Mouse (Mus musculus) heart, postnatal 14 days (tissue): Measurements from ENCODE around the gene Nbas. TPM values are rescaled to one million over a fixed set of nuclear protein-coding genes. Genes with fewer than 3 reads are reported as not detected.

Experiments used
- DNase-seq, 2 experiments: peaks; one replicate each; pipeline ENCODE4 v3.0.0; 2021 to 2022
- intact Hi-C: fragments of 180-260 bp; cut with DNase I; formaldehyde crosslinking; loops from one replicate; pipeline ENCODE4 v1.15.1; 2025
- long read RNA-seq, 2 experiments: library from polyadenylated mRNA; stranded (forward); transcript quantifications; one replicate each; pipeline ENCODE4 v2.0.0; 2021
- total RNA-seq, 2 experiments: library from RNA; stranded (reverse); gene quantifications; 2 replicates each; pipeline ENCODE4 v1.2.3; 2021

Gene Nbas
- 10 to 100 TPM; 23.0 to 23.4 TPM for total RNA-seq
- long read RNA-seq, experiment 1, full-length matches to known transcripts, result 2 of 12 reads
- long read RNA-seq, experiment 1, partial matches to known transcripts, result 9 of 12 reads
- long read RNA-seq, experiment 1, other reads (novel, unspliced or antisense), result 1 of 12 reads
- long read RNA-seq, experiment 2, full-length matches to known transcripts, result 1 of 11 reads
- long read RNA-seq, experiment 2, partial matches to known transcripts, result 6 of 11 reads
- long read RNA-seq, experiment 2, other reads (novel, unspliced or antisense), result 4 of 11 reads

DNA sequence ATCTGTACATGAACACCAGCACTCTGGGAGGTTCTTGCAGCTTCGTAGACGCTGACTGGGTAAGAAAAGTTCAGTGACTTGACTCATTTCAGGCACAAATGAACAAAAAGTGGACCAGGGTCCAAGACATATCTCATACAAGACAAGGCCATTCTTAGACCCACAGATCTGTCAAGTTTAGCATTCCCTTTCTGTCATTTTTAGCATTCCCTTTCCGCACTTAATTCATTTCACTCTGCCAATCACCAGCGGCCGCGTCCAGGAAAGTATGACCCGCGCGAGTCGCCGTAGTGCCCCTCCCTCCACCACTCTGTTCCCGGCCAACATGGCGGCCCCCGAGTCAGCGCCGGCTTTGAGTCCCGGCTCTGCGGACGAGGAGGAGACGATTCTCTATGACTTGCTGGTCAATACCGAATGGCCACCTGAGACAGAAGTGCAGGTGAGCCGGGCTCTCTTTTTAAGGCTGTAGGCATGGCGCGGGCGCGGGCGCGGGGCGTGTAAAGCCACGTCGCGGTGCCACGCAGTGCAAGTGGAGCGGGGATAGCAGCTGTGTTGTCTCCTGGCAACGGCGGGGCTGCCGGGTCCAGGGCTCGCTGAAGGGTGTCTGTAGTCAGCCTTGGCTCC is at the start of gene Nbas:
Gene Nbas (plus strand): TSS at position 308 of the 624 bp plus-strand sequence.
- DNase-seq, result peak; percentile 85 to 87
- intact Hi-C loops, result no loop called here

DNA sequence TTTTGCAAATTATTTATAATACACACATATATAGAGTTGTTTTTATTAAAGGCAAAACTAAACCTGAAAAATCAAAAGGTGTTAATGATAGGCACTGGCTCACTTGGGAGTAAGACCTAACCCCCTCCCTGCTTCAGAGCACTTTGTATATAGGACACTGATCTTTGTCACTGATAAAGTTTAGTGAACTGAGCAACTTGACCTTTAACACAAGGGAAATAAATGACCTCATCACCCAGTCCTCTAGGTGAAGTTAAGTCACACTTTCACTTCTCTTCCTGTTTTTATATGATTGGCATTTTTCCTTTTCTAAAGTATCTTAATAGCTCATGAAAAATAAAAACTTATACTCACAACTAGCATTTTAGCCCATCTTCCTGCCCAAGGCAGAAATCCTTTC is 26.5 kb upstream of the Nbas start:
- intact Hi-C loops, result no loop called here
- no peak for DNase-seq

DNA sequence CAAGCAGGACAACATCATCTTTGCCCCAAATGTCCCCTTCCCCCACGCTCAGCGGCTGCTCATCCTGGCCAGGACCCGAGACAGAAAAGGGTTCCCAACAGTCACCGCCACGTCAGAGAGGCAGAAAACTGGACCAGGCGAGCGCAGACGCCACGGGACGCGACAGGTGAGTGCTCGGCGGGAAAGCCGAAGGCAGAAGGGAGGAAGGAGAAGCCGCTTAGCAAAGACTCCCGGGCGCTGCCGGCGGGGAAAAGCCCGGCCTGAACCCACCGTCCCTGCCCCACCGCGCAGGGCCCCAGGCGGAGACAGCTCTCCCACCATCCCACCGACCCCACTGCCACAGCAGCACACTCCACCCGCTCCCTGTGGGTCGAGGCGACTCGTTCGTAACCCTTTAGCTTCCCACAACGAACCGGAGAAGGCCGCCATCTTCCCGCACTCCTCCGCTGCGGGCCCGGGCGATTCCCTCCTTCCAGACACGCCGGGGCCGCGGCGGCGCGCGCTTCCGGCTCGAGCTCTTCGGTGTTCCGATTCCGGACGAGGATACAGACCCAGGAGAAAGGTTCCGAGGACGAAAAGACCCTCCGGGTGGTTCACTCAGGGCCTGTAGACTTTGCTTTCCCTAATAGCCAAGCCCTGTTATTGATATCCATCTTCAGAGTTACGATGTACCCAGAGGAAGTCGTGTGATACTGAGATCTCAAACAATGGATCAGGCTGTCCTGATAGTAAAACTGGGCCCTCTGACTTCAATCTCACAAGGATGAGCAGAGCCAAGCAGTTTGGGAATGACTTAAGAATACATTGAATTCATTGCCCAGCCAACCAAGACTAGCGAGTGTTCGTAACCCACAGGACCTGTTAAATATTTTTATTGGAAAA is 20.0 kb upstream of the Nbas start, which contains the start of gene Ddx1:
Gene Ddx1 (minus strand): TSS at position 523 of the 882 bp plus-strand sequence.
- peak; percentile 82 to 85 for DNase-seq
- intact Hi-C loops, result no loop called here

DNA sequence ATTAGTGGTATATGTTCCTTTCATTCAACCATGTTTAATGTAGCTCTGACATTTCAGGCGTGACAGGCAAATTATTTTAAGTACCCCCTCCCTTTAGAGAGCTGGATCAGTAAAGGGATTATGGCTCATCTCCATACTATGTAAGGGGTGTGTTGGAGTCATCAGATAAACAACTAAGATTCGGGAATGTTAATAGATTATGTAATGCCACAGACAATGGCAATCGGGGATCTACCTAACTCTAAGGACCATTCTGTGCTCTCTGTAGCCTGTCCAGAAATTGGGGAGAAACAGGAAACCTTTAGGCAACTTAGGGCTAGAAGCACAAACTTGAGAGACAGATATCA is 19.4 kb upstream of the Nbas start:
- no peak for DNase-seq
- intact Hi-C loops, result no loop called here

DNA sequence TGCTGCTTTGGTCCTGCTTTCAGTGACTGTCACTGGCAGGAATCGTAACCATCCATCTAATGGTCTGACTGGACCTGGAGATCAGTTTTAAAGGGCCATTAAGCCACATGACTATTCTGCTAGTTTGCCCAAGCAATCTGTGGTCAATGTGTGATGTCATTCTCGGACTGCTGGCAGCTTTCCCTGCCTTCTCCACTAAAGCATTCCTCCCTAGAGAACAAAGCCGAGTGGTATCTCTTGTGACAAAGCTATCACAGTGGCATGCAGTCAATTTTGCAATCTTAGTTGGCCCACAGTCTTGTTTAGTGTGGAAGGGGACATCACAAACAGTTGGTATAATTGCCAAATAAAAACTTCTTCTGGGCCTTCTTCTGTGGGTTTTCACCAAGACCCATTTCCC is 13.9 kb upstream of the Nbas start:
- DNase-seq, result peak; percentile 9 to 31
- intact Hi-C loops, result no loop called here

DNA sequence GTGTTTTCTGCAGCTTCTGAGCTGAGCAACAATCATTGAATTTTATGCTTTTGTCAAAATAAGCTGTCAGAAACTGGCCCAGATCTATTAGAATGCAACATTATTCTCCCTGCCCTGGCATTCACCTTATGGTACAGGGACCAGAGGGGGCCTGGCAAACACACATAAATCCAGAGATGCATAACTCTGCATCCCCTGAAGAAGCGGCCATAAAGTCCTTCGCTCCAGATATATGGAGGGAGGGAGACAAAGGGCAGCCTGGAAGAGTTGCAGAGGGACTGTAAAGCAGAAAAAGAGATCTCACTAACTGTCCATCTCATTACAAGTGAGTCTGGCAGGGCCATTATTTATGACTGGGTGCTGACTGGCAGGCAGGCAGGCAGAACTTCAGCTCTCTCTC is 13.2 kb upstream of the Nbas start:
- intact Hi-C loops, result no loop called here
- DNase-seq, result no peak

DNA sequence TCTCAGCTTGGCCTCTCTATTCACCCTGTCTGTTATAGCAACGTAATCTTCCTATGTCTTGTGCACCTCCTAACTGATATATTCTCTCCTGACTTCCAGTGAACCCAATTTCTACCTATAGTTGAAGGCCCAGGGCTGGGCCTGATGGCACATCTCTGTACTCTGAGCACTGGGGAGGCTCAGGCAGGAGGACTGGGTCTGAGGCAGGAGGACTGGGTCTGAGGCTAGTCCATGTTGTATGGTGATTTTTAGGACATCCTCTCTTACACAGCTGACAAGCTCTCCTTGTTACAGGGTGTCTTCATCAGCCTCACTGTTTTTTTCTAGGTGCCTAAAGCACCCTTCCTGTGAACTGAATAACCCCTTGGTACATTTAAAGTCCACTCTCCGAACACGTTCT is 521 bp upstream of the Nbas start:
- DNase-seq, result no peak
- intact Hi-C loops, result no loop called here

DNA sequence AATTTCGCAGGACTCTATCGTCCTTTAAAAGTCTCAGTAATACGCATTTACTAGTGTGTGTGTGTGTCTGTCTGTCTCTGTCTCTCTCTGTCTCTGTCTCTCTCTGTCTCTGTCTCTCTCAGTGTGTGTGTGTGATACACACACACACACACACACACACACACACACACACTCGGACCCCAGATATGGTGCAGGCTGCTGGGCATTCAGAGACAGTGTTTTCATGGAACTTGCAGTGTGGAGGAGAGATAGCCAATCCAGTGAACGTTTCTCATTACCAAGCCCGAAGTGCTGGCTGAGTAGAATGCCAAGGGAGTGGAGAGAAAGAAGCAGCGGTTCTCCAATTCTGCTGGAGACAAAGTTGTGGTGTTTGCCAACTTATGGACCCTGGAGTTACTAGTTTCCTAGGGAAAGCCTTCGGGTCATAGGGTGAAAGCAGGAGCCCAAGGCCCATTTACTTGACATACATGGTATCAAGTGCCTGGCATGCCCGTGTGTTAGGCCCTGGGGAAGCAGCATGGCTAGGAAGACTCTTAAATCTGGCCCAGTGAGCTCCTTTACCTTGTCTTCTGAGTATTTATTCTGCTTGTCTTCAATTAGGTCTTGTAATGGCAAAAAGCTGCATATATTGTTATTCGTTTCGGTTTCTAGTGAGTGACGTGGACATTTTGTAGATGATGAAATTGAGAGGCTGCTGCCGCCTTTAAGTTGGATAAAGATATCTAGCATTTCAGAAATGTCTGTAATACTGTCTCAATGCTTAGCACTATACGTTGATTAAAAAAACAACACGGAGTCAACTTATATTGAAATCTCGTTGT is 847 bp downstream of the Nbas start:
- no peak for DNase-seq
- intact Hi-C loops, result no loop called here

DNA sequence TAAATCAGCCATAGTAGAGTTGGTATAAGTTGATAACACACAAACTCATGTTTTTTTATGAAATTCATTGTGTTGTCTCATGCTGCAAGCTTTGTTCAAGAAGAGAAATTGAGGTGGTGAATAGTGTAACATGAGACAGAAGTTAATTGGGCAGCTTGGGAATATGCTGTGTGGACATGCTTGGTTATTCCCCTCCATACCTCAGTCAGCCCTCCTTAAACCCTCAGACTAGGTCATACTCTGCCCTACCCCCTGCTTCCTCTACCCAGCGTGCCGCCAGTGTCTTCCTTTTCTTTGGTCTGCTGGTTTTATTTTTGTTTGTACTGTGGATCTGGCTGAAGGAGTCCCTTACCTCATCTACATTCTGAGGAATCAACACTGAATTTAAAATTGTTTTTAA is 22.5 kb downstream of the Nbas start:
- intact Hi-C loops, result no loop called here
- DNase-seq, result no peak

DNA sequence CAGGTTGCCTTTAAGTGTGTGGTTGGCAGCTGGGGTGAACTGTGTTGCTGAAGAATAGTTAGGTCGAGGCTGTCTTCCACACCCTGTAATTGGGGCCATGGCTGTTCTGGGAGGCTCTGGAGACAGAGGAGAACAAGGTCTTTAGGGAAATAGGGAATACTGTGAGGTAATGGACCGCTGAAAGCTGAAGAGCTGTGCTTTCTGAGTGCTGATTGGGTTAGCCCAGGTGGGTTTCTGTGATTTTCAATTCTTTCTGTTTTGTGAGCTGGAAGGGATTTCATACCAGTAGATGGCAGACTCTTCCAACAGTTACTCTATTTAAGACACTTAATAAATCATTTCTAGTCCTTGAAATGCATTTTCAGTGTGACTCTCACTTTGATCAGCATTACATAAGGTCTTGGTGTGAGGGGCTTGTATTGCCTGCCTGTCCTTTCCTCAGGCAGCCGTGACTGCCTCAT is 24.5 kb downstream of the Nbas start:
- intact Hi-C loops, result no loop called here
- DNase-seq, result no peak

DNA sequence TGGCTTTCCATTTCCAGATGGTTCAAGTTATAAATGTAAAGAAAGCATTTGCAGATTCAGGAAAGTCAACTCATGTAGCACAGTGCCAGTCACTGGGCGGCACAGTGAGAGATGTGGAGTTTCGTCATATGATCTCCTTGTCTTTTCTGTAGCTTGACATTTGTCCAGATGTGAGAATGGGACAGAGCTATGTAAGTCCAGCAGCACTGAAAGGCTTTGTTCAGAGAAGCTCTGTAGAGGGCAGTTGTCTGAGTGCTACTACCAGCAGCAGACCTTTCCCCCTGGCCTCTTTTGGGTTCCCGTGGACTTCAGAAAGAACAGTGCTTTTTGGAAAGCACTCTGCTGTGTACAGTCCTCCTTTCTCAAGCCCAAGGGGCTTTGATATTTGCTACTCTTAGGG is 34.1 kb downstream of the Nbas start:
- intact Hi-C loops, result no loop called here
- DNase-seq, result no peak

DNA sequence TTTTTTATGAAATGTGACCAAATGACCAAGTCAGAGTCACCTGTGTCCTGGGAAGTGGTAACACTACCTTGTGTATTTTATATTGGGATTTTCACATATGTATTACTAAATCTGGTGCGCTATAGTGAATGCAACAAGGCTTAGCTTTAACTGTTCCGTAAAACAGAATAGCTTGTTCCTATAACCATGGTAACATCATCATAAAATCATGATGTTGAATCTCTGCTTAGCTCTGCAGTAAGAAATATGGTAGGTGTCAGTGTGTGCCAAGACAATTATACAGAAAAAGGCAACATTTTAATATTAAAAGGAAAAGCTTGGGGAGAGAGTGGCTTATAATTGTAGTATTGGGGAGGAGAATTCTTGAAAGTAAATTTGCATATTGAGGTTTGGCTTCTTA is 45.0 kb downstream of the Nbas start:
- no peak for DNase-seq
- intact Hi-C loops, result no loop called here

DNA sequence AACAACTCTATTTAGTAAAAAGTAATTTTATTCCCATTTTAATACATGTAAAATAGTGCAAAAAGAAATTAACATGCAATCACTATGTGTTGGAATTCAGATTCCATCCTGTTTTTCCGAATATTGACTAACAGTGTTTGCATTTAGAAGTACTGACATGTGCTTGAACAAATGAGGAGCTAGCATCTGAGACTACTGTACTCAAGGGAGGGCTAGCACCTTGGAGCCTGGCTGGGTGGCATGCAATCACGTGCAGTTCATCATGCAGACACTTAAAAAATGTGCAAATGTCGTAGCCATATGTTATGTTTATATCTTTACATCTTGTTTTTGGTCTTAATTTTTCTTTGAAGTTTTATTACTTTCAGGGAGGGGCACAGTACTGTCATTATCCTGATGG is 45.5 kb downstream of the Nbas start:
- DNase-seq, result no peak
- intact Hi-C loops, result no loop called here

DNA sequence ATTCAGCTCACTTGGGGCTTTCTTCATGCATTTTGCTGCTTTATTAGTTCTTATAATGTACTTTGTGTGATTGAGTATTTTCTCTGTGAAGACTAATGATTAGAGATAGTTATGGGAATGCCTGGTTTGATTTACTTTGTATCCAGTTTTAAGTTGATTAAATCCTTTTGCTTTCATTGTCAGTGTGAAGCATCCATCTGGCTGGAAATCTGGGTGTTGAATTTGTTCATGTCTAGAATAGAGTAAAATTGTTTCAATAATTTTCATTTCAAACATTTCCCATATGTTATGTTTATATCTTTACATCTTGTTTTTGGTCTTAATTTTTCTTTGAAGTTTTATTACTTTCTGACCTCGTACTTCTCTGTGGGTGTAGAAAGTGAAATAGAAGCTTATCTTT is 46.1 kb downstream of the Nbas start:
- intact Hi-C loops, result no loop called here
- DNase-seq, result no peak

DNA sequence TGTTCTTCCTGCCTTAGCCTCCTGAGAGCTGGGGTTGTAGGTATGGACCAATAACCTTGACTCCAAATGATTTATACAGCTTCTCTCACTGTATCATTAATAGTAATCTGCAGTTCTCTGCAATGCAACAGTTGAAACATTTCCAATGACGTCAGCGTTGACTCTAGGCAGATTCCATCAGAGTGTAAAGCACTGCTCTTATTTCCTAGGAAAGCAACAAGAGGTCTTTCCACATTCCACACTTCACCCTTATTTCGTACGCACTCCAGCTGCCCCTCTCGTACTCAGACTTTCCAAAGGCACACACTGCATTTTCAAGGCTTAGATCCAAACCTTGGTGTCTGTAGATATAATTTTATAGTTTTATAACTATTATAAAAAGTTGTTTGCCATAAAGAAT is 73.6 kb downstream of the Nbas start:
- intact Hi-C loops, result no loop called here
- no peak for DNase-seq

DNA sequence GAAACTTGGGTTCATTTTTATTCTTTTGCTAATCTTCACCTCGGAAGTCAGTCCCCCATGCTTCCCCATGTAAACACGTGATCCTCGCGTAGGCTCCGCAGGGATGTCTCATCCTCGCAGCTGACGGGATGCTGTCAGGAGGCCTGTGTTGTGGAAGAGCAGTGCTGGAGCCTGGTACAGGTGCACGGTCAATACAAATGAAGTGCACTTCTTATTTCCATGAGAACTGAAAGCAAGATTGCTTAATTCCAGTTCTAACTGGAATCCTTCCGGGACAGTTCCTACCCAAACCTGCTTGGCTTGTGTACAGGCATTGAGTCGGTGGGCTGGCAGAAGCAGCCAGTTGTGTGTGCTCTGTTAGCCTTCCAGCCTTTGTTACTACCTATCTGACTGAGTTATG is 87.3 kb downstream of the Nbas start:
- no peak for DNase-seq
- intact Hi-C loops, result no loop called here

DNA sequence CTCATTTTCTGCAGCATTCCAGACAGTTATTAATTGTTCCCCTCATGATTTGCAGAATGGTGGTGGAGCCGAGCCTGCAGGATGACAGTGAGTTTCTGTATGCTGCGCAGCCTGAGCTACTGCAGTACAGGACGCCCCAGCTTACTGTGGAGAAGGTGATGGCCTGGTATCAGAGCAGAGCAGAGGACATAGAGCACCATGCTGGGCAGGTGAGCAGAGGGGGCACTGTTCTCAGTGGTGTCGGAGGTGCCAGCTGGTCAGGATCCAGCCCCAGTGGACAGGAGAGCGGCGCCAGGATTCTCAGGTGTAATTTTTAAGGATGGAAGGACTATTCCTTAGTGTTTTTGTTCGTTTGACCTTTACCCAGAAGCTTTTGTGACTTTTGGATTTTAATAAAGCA is 87.8 kb downstream of the Nbas start:
- intact Hi-C loops, result no loop called here
- no peak for DNase-seq

DNA sequence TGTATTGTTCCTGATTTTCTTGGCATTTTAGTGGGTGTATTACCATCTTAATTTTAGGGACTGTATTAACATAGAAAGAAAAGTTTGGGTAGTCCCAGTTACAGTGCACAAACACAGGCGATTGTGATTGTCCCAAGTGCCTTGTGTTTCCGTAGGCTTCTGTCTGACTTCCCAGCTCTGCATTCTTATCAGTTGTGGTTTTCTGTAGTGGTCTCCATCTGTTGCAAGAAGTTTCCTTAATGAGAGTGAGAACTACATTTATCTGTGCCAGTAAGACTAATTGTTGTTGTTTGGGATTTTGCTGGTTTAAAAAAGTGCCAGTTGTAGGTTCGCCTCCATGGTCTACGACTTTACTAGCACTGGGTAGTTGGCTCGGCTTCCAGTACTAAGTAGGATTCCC is 88.3 kb downstream of the Nbas start:
- intact Hi-C loops, result no loop called here
- DNase-seq, result no peak

DNA sequence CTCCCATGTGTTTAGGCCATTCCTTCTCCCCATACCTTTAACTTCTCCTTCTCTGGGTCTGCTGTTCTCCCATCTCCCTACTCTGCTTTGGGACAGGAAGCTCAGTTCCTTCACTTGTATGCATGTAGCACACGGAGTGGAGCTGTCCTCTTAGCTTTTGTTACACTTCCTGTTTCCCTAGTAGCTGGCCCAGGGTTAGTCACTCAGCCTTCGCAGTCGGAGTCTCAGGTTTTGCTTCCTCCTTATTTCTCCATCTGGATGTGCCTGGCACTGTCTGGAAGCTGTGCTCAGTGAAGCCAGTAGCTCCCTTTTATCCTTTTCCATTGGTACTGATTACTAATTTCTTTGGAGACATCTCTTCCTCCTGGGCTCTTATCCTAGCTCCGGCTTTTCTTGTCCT is 89.9 kb downstream of the Nbas start:
- intact Hi-C loops, result no loop called here
- no peak for DNase-seq

DNA sequence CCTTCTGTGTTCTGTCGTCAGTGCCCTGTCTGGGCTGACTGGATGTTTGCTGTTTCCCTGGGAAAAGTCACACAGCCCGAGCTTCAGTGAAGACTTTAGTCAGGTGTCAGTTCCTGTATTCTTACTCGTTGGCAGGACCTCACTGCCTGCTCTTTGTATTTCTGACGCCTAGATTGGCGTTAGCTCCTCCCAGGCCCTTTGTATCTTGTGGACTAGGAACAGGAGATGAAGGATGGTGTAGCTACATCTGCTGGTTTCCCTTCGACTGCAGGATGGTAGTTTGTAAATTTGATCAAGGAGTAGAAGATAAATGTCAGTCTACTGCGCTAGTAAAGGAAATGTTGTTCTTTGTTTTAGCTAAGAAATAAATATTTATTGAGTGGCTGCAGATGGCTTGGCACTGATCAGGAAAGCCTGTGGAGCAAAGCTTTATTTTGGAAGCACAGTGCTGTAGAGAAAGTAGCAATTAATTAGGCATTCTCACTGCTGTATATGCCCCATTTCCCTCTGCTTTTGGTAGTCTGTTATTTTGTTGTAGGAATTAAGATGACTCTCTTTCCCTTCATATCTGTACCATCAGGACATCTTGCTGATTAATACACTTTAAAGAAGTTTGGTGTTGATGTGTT is 91.4 kb downstream of the Nbas start:
- DNase-seq, result no peak
- intact Hi-C loops, result no loop called here
